Mouse (Mus musculus) brain, embryonic 14.5 days (tissue): Measurements from ENCODE around the gene Tmem80.

ENCODE experiments used
- CTCF ChIP-seq: fragments of 200-500 bp; IDR thresholded peaks from 2 replicates; pipeline ENCODE4 v1.5.1; 2012; ENCODE audit warnings: inconsistent platforms, mild to moderate bottlenecking, moderate library complexity, borderline replicate concordance; ENCODE audit not compliant: insufficient read depth, insufficient read length; ENCODE audit errors: extremely low read depth
- POLR2A ChIP-seq: fragments of 200-500 bp; IDR thresholded peaks from 2 replicates; pipeline ENCODE4 v1.6.1; 2012; ENCODE audit warnings: mild to moderate bottlenecking, inconsistent platforms, borderline replicate concordance; ENCODE audit not compliant: poor library complexity, insufficient read depth, insufficient read length, severe bottlenecking; ENCODE audit errors: extremely low read depth

- TF ChIP-seq CTCF (no peak), POLR2A (no peak)
Measured at GRCm38 (mm10) chr7:141297926-141298650, 29.5 kb upstream of the Tmem80 start.
